Mouse (Mus musculus) layer of hippocampus, postnatal 36 days (tissue): Measurements from ENCODE around the gene Mettl8. TPM values are rescaled to one million over a fixed set of nuclear protein-coding genes. Genes with fewer than 3 reads are reported as not detected.

ENCODE experiments used
- DNase-seq, 2 experiments: peaks; one replicate each; pipeline ENCODE4 v3.0.0; 2022
- total RNA-seq, 2 experiments: library from RNA; stranded (reverse); gene quantifications; 2 replicates each; pipeline ENCODE4 v1.2.3; 2021

Mettl8 gene
- total RNA-seq, 2 experiments from 2014 or later: 13.7 to 15.0 TPM

- DNase-seq: no peak
Observed at GRCm38 (mm10) chr2:71033014-71033413, 22.4 kb downstream of the Mettl8 start.

DNA sequence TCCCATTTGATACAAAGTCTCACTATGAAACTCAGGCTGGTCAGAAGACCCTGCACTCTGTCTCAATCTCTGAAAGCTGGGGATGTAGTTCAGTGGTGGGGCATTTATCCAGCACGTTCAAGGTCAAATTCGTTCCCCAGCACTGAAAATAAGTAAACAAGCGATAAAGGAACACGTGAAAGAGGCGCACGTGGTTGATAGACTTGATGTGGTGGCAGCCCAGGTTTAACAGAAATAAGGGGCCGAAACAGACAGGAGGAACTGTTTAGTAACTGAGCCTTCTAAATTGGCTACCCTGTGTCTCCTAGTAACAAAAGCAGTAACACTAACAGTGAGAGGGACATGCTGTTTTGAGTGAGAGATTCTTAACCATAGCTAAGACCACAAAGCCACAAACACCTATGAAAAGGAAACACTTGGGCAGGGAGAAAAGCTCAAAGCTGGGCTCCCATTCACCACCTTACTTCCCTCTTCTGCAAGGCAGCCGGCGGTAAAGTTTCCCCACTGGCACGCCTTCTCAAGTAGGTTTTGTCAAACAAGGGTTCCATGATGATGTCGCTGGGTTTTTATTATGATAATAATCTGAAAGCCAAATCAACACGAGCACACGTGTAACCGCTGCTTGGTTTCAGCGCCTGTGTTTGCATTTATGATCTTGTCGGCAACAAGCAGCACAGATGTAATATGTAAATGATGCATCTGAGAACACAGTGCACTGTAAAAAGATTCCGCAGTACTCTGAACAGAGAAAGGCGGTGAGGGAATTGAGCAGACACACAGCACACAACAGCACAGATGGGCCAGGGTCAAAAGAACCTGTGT, 23.2 kb downstream of the Mettl8 start:
- no peak for DNase-seq

- DNase-seq: no peak
Observed at GRCm38 (mm10) chr2:71030663-71031062, 24.7 kb downstream of the Mettl8 start.

DNA sequence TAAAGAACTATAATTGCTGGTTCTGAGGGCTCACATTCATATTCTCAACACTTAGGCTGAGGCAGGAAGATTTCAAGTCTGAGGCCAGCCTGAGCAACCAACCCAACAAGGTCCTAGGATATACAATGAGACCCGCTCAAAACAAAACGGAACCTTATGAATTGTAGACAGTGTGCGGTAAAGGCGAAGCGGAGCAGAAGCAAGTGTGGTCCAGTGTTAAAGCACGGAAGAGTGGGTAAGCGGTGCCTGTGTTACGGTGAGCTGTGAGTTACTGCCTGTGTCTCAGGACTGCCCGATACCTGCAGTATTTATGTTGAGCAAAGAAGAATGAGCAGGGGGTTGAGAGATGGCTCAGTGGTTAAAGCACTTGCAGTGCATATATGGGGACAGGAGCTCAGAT, 27.8 kb downstream of the Mettl8 start:
- no peak for DNase-seq

DNA sequence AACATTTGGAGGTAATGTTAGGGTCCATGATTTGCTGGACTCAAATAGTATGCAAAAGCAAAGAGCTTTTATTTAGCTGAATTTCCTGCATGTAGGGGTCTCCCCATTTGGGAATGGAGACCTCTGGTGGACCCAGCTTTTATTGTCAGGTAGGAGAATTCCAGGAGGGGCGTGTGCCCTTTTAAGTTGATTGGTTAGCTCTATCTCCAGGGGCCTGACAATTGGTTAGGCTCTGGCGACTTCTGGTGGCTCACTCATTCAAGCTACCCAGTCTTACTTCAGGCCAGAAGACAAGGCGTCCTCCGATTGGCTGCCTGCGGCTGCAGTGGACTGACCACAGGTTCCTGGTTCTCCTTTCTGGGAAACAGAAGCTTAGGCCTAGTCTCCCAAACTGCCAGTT, 28.6 kb downstream of the Mettl8 start:
- DNase-seq: no peak

DNA sequence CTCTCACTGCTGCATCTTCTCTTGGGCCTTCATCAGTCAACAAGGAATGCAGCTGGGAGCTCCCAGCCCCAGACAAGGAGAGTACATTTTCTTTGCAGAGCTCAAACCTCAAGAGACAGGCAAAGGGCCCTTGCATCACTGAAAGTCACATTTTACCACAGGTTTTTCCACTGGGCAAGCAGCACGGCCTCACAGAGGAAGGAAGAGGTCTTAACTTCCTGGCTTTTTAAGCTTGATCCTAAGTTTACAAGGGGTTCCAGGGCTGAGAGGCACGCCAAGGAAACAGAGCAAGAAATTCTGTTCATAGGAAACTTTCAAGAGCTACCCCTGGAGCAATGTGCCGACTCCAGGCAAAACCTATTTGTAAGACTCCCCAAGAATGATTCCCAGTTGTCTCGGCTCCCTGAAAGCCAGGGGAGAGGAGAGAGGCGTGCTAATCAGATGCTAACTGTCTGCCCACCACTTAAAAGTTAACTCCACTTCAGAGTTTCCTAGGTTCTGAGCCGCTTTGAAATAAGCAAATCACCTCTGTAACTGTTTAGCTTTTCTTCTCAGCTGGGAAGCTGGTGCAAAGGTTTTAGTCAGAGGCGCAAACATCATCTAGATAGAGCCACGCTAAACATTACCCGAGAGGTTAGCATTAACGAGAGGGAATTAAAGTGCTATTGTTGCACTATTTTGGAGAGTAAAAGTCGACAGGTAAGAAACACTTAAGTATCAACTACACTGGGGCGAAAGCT, 29.6 kb downstream of the Mettl8 start:
- DNase-seq: no peak

GRCm38 (mm10) chr2:71023986-71024385, 31.4 kb downstream of the Mettl8 start:
- DNase-seq: no peak

- DNase-seq: no peak
Observed at GRCm38 (mm10) chr2:71022991-71023390, 32.4 kb downstream of the Mettl8 start.

DNA sequence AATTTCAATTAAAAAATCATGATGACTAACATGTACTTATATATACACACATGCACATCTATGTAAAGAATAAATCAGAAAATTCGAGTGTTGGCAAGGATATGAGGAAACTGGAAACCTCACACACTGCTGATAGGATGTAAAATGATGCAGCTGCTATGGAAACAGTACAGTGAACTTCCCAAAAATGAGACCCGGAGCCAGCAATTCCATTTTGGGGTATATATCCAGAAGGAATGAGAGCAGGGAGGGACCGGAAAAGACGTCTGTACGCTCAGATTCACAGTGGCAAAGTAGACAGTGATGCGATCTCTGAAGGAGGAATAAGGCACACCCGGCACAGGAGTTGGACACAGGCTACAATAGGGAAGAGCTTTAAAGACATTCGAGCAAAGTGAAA, 34.7 kb downstream of the Mettl8 start:
- DNase-seq: no peak

DNA sequence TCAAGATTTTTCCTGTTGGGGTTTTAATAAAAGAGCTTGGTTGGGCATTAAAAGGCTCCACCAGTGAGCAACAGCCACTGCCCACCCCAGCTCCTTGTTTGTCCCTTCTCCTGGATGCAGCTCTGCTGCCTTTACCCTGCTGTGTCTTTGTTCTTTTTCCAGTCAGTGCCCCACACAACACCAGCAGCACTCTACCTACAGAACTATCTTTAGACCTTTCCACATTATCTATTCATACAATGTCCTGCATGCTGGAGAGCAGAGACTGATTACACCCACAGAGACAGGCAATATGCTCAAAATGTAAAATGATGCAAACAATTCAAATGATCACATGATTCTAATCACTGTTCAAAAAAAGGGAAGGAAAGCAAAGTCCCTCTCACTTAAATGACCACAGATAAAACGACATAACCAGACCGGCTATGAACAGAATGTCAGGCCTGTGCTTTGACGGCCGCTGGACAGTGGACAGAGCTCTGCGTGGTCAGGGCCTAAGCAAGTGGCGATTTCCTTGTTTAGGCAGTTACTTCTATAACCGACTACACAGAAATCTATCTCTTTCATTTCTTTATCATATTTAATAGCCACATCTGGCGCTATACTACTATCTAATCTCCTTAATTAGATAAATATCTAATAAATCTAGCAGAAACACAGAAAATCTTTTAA, 35.5 kb downstream of the Mettl8 start:
- DNase-seq: no peak

GRCm38 (mm10) chr2:71019277-71019676, 36.1 kb downstream of the Mettl8 start:
- DNase-seq: peak; percentile 26 to 29

DNA sequence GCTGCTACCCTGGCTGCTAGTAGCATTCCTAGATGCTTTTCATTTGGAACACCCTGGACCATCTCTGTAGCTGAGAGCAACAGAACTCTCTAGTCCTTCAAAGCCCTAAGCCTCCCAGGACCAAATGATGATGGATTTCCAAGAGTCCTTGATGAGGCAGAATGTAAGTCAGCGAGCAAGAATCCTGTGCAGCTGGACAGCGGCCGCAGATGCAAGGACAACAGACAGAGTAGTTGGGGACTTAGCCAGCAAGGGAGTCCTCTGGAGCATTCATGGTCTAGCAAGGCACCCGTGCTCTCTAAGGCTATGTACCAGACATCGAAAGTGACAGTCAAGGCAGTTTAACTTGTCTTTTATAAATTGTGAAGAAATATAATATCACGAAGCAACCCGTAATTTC, 41.9 kb downstream of the Mettl8 start:
- DNase-seq: no peak

GRCm38 (mm10) chr2:71011816-71012215, 43.6 kb downstream of the Mettl8 start:
- DNase-seq: no peak

GRCm38 (mm10) chr2:71004354-71004753, 51.0 kb downstream of the Mettl8 start:
- no peak for DNase-seq

- no peak for DNase-seq
Observed at GRCm38 (mm10) chr2:71002509-71002908, 52.9 kb downstream of the Mettl8 start.

- DNase-seq: no peak
Observed at GRCm38 (mm10) chr2:70998771-70999170, 56.6 kb downstream of the Mettl8 start.

DNA sequence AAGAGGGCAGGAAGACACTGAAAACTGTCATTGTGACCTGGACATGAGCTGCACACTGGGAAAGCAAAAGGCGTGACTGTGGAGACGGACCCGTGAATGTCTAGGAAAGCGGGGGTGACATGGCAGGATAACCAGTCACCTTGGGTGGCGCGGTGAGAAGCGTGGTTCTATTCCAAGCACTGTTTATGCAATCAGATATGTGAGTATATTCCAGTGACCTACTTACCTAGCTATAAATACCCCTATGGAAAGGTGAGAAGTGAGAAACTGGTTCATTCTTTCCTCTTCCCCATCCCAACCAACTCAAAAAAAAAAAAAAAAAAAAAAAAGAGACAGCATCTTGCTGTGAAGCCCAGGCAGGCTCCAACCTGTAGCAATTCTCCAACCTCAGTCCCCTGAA, 58.9 kb downstream of the Mettl8 start:
- no peak for DNase-seq

DNA sequence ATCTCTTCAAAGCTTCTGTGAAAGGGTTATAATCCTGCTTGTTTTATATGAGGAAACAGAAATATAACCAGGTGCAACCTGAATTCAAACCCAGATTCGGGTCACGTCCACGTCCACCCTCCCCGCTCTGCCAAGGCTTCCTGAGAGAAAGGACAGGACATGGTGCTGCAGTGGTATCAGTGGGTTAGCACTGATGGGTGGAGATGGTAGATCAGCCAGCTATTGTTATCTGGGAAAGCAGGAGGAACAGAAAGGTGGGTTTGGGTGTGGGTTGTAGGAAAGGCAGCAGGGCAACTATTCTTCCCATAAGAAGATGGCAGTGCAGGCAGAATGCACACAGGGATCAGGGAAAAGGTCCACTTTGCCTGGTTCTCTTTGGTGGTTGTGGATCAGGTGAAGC, 59.5 kb downstream of the Mettl8 start:
- DNase-seq: no peak

DNA sequence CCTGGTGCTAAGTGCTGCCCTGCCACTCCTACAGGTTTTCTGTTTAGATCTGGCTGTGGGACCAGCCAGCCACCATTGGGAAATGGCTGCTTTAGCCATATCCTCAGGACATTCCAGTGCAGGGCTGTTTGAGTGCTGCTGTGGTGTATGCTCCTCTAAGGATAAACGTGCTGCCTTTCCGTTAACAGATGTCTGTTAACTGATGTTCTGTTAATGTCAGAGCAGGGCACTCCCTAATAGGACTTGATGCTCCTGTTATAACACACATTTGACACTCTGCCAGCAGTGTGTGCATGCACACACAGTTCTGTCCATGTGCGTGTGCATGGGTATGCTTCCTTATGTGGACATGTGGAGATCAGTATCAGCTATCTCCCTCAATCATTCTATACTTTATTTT, 61.6 kb downstream of the Mettl8 start:
- DNase-seq: no peak

- no peak for DNase-seq
Observed at GRCm38 (mm10) chr2:70992715-70993114, 62.7 kb downstream of the Mettl8 start.

GRCm38 (mm10) chr2:70990196-70990595, 65.2 kb downstream of the Mettl8 start:
- DNase-seq: no peak

DNA sequence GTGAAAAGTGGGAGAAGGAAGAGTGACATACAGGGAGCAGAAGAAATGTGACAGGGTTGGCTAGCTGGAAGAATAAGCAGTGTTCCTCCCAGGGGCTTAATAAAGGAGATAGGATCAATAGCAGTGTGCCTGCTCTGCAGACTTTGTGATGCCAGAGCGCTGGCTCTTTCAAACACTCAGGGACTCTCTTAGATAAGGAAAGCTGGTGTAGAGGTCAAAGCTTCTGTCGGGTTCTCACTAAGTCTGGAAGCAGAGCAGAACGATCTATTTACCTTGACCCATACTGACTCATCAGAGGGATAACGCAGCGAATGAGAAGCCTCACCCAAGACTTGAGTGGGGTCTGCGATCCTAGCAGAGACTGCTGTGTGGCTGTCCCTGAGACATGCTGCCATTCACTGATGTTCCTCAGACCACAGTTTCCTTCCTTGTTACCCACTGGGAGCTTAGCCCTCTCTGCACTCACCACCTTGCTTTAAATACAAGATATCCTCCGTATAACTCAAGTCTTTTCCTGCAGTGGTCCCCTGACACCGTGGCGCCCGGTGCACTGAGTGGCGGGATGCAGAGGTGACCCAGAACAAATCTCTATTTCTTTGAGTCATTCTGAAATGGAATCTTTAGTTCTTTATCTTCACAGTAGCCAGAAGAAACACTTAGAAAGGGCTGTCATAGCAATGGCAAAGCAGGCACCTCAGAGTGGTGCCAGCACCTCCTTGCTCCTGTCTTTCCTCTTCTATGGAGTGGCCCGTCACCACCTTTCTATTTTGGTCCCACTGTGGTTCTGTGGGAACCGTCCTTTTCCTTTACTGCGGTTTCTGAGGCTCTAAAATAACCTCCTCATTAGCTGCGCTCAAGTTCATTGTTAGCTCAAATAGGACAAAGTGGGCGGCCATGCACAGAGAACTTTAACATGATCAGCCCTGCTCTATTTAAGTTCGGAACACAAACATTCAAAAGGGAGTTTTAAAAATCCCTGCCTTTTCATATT, 65.9 kb downstream of the Mettl8 start:
- no peak for DNase-seq
